Mouse (Mus musculus): ENCODE measurements around the gene Pnck. TPM values are rescaled to one million over a fixed set of nuclear protein-coding genes. Genes with fewer than 3 reads are reported as not detected.
A peak's percentile ranks its signal among the peaks of the same experiment; 100 is the strongest.

Gene Pnck
- polyA plus RNA-seq, 1 experiment from 2014 or later = 26.2 TPM

DNA sequence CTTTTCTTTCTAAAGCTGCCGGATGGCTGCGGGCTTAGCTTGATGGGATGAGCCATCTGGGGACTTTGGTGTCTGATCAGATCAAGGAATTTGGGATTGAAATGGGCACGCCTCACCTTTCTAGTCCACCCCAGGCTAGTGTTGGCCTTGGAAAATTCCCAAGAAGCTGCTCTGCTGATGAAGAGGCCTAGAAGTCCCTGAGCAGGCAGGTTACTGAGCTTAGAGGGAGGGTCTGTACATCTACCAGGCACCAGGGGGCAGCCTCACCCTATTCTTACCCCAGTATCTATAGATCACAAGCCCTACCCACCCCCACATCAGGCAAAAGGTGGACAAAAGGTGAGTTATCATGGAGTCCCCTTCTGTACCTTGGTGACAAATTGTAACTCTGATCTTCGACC is 12.1 kb upstream of the Pnck start:
- Histone ChIP-seq H3K4me1 (peaks cover 19% of the 10 kb centered on the region), H3K4me3 (no peak overlapping the region), H3K9me3 (no peaks in the 10 kb centered on the region), H3K27ac (replicated peaks) (no peak overlapping the region), H3K4me2 (replicated peaks) (no peak overlapping the region), H3K27me3 (no peaks in the 10 kb centered on the region), H3K9ac (replicated peaks) (no peak overlapping the region), H3K36me3 (0 out of 2 replicates have a peak, but pooled peaks cover 8% of the 10 kb centered on the region)
- WGBS = 55% methylated on average over 4 of the region's 4 CpGs
- ATAC-seq (ENCODE audit: low FRiP score, low read depth) = peak; percentile 63

DNA sequence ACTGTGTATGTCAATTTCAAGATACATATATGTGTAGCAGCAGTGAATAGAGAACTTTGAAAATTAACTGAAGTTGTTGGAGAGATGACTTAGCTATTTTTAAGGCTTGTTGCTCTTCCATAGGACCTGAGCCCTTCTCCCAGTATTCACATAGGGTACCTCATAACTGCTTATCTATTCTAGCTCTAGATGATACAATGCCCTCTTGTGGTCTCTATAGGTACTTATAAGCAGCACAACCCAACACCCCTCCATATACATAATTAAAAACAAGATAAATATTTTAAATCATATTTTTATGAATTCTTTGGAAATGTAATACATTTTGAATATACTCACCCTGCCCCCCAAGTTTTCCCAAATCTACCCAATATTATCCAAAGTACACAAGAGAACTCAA is 3.2 kb upstream of the Pnck start:
- Histone ChIP-seq H3K27ac (replicated peaks) (no peak overlapping the region), H3K4me2 (replicated peaks) (no peak overlapping the region), H3K9me3 (no peaks in the 10 kb centered on the region), H3K9ac (replicated peaks) (no peak overlapping the region), H3K4me1 (0 out of 2 replicates have a peak, but pooled peaks cover 5% of the 10 kb centered on the region), H3K27me3 (no peaks in the 10 kb centered on the region; the same call in 1 of the 2 replicates), H3K36me3 (no peaks in the 10 kb centered on the region), H3K4me3 (no peak overlapping the region)
- ATAC-seq (ENCODE audit: low FRiP score, low read depth) = no peak

DNA sequence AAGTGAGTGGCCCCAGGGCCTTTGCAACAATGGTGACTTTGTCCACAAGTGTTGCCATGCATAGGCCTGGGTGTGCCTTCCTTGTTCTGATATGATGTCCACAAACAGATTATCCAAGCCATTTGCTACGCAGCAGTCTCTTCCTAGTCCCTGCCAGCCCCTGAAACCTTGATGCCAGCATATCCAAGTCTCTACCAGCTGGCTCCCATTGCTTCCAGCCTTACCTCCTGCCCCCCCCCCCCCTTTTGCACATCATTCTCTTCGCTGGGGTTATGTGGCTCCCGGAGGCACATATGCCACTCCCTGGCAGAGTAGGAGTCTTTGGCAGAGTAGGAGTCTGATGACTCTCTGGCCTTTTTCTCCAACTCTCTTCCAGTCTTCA is 358 bp upstream of the Pnck start:
- no peaks in the 10 kb centered on the region for H3K36me3 ChIP-seq
- no peak for ATAC-seq (ENCODE audit: low FRiP score, low read depth)

DNA sequence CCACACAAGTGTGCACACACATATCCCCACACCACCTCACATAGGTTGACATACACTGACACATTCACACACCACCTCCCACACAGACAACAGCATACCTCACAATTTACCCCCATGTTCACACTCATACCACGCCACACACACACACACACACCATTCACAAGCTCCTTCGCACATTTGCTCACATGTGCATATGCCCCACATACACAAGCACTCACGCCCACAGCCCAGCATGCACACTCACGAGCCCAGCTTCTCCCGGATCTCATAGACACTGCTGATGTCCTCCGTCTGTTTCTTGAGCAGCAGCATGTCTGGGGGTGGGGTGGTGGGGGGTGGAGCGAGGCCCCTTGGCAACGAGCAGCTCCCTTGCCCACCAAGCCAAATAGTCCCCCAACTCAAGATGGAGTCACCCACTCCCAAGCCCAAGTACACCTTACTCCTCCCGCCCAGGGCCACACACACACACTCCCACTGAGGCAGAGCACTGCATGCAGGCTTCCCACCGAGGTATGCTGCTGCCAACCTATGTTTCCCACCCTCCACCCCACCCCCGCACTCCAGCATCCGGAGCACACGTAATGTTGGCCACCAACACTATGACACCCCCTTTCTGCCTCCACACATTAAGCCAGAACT is 862 bp downstream of the Pnck start:
- H3K4me3 ChIP-seq = peak overlapping the region; percentile 52
- peak overlapping the region; percentile 72 for H3K4me2 ChIP-seq (replicated peaks)
- ATAC-seq (ENCODE audit: low FRiP score, low read depth) = 0 out of 2 replicates have a peak, but pooled peaks have one; percentile 11
- H3K27me3 ChIP-seq = no peaks in the 10 kb centered on the region; the same call in 1 of the 2 replicates
- WGBS = 64% methylated on average over 13 of the region's 13 CpGs
- no peaks in the 10 kb centered on the region for H3K9me3 ChIP-seq
- peak overlapping the region; percentile 65 for H3K9ac ChIP-seq (replicated peaks)
- no peaks in the 10 kb centered on the region for H3K36me3 ChIP-seq
- H3K4me1 ChIP-seq = 0 out of 2 replicates have a peak, but pooled peaks cover 5% of the 10 kb centered on the region
- H3K27ac ChIP-seq (replicated peaks) = no peak overlapping the region

More for the DNA sequence above, 358 bp upstream of the Pnck start:
- H3K4me2 ChIP-seq (replicated peaks) = peak overlapping the region; percentile 72
- 0 out of 2 replicates have a peak, but pooled peaks cover 5% of the 10 kb centered on the region for H3K4me1 ChIP-seq
- peak overlapping the region; percentile 52 for H3K4me3 ChIP-seq
- peak overlapping the region; percentile 65 for H3K9ac ChIP-seq (replicated peaks)
- no peaks in the 10 kb centered on the region; the same call in 1 of the 2 replicates for H3K27me3 ChIP-seq
- WGBS = 86% methylated on average over 3 of the region's 3 CpGs
- H3K9me3 ChIP-seq = no peaks in the 10 kb centered on the region
- no peak overlapping the region for H3K27ac ChIP-seq (replicated peaks)

DNA sequence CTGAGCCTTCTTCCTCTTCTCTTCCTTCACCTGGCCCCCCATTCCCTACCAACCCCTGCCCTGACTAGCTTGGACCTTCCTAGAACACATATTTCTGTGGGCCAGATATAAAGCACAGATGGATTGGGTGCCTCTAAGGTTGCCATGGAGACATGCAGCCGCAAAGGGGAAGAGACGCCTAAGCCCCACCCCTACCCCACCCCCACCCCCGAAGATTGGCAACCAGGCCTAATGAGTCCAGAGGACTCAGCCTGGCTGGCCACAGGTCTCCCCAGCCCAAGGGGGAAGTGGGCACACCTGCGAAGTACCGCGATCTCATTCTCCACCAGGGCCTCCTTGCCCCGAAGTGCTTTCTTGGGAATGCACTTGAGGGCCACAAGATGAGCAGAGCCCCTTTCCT is 1.5 kb downstream of the Pnck start:
- Histone ChIP-seq H3K27ac (replicated peaks) (no peak overlapping the region), H3K36me3 (no peaks in the 10 kb centered on the region), H3K4me1 (0 out of 2 replicates have a peak, but pooled peaks cover 5% of the 10 kb centered on the region), H3K9ac (replicated peaks) (no peak overlapping the region), H3K4me3 (no peak overlapping the region), H3K4me2 (replicated peaks) (peak overlapping the region; percentile 0; the same call in 1 of the 2 replicates), H3K9me3 (no peaks in the 10 kb centered on the region), H3K27me3 (no peaks in the 10 kb centered on the region; the same call in 1 of the 2 replicates)
- 48% methylated on average over 7 of the region's 7 CpGs for WGBS
- no peak for ATAC-seq (ENCODE audit: low FRiP score, low read depth)

DNA sequence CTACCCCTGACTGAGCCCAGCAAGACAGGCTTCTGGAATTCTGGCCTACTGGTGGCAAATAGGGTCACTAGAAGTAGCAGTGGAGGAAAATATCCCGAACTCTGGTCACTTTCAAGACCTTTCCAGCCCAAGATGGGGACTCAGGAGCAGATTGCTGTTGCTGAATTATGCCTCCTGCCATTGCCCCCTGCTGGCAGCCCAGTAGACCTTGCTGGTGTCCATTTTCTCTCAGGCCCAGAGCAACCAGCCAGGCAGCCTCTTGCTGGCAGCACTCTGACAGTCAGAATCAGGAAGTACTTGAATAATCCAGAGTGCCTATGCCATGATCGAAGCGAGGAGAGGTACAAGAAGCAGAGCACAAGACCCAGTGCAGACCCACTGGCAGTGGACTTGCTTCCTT is 4.4 kb downstream of the Pnck start:
- H3K27ac ChIP-seq (replicated peaks) = no peak overlapping the region
- no peak overlapping the region for H3K4me3 ChIP-seq
- no peaks in the 10 kb centered on the region for H3K9me3 ChIP-seq
- no peak for ATAC-seq (ENCODE audit: low FRiP score, low read depth)
- no peak overlapping the region for H3K9ac ChIP-seq (replicated peaks)
- WGBS = 62% methylated on average over 3 of the region's 3 CpGs
- H3K4me1 ChIP-seq = 0 out of 2 replicates have a peak, but pooled peaks cover 5% of the 10 kb centered on the region
- H3K27me3 ChIP-seq = no peaks in the 10 kb centered on the region; the same call in 1 of the 2 replicates
- no peak overlapping the region for H3K4me2 ChIP-seq (replicated peaks)
- H3K36me3 ChIP-seq = no peaks in the 10 kb centered on the region

DNA sequence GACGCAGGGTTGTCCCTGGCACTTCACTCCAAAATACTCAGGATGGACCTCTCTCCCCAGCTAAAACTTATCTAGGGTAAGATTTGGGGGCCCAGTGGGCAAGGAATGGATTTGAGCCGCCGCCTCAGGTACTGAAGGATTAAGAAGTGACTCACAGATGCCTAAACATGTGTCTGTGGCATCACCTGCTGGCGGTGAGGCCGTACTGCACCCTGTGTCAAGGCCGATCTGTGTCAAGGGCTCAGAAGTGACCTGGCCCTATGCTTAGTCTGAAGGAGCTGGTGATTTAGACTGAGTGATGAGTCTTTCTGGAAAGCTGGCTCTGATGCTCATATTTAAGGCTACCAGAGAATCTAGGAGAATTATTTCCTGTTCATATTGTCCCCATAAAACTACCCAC is 5.7 kb downstream of the Pnck start:
- H3K9ac ChIP-seq (replicated peaks) = no peak overlapping the region
- H3K36me3 ChIP-seq = no peaks in the 10 kb centered on the region
- ATAC-seq (ENCODE audit: low FRiP score, low read depth) = peak; percentile 74
- H3K4me2 ChIP-seq (replicated peaks) = no peak overlapping the region
- H3K4me1 ChIP-seq = 0 out of 2 replicates have a peak, but pooled peaks cover under 1% of the 10 kb centered on the region
- H3K27ac ChIP-seq (replicated peaks) = no peak overlapping the region
- H3K27me3 ChIP-seq = no peaks in the 10 kb centered on the region; the same call in 1 of the 2 replicates
- WGBS = 17% methylated on average over 6 of the region's 6 CpGs
- no peaks in the 10 kb centered on the region for H3K9me3 ChIP-seq
- H3K4me3 ChIP-seq = no peak overlapping the region

DNA sequence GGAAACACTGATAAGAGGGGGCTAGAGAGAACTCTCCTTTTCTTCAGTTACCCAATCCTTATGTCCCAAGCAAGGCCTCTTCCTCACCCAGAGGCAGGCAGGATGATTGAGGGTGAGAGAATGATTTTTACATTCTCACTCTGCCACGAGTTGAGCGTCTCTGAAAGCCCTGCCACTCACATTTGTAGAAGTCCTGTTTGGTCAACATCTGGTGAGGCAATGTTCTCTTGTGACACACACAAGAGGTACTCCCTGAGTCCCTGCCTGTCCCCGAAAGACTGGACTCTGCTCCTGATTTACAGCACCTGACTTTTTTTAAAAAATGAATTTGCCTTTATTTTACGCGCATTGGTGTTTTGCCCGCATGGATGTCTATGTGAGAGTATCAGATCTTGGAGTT is 6.5 kb downstream of the Pnck start:
- Histone ChIP-seq H3K4me3 (no peak overlapping the region), H3K9me3 (no peaks in the 10 kb centered on the region), H3K4me1 (no peaks in the 10 kb centered on the region), H3K4me2 (replicated peaks) (no peak overlapping the region), H3K9ac (replicated peaks) (no peak overlapping the region), H3K36me3 (no peaks in the 10 kb centered on the region), H3K27me3 (no peaks in the 10 kb centered on the region), H3K27ac (replicated peaks) (no peak overlapping the region)
- WGBS = 85% methylated on average over 6 of the region's 6 CpGs
- no peak for ATAC-seq (ENCODE audit: low FRiP score, low read depth)

DNA sequence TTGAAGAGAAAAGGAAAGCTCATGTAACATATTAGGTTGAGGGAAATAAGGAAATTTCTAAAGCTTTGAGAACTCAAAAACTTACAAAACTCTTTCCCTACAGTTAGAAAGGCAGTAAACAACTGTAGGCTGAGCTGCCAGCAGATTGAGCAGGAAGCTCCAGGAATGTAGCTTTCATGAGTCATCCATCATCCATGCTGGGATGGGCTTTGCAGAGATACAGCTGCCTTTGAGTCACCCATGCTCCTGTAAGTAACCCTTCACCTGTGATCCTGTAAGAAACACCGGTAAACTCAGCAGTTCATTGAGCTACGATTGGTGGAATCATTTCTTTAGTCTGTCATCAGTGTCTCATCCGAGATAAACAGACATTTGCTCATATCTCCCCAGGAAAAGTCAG is 9.0 kb downstream of the Pnck start:
- no peak for ATAC-seq (ENCODE audit: low FRiP score, low read depth)
- H3K27me3 ChIP-seq = no peaks in the 10 kb centered on the region
- H3K36me3 ChIP-seq = no peaks in the 10 kb centered on the region
- H3K27ac ChIP-seq (replicated peaks) = no peak overlapping the region
- no peaks in the 10 kb centered on the region for H3K9me3 ChIP-seq
- H3K4me2 ChIP-seq (replicated peaks) = no peak overlapping the region
- WGBS = 81% methylated on average over 3 of the region's 3 CpGs
- H3K4me1 ChIP-seq = no peaks in the 10 kb centered on the region
- H3K9ac ChIP-seq (replicated peaks) = no peak overlapping the region
- H3K4me3 ChIP-seq = no peak overlapping the region

DNA sequence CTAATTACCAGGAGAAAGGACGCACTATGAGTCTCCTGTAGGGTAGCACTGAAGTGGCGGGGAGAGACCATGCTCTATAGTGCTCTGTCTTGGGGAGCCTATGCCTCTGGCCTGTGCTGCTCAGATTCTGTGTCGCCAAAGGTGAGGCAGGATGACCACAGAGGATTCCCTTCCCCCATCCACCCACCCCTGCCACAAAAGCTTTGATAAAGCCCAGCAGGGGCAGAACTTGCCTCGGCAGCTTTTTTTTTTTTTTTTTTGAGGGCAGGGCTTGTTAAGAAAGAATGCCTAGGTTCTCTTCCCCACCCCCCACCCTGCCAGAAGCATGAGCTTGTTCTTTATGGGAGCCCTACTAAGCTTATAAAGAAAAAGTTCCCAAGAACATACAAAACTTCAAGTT is 14.8 kb downstream of the Pnck start:
- Histone ChIP-seq H3K9ac (replicated peaks) (no peak overlapping the region), H3K4me2 (replicated peaks) (no peak overlapping the region), H3K27me3 (peaks cover 37% of the 10 kb centered on the region), H3K4me1 (no peaks in the 10 kb centered on the region), H3K36me3 (no peaks in the 10 kb centered on the region), H3K4me3 (no peak overlapping the region), H3K27ac (replicated peaks) (no peak overlapping the region), H3K9me3 (no peaks in the 10 kb centered on the region)
- ATAC-seq (ENCODE audit: low FRiP score, low read depth) = no peak
- 30% methylated on average over 4 of the region's 4 CpGs for WGBS

DNA sequence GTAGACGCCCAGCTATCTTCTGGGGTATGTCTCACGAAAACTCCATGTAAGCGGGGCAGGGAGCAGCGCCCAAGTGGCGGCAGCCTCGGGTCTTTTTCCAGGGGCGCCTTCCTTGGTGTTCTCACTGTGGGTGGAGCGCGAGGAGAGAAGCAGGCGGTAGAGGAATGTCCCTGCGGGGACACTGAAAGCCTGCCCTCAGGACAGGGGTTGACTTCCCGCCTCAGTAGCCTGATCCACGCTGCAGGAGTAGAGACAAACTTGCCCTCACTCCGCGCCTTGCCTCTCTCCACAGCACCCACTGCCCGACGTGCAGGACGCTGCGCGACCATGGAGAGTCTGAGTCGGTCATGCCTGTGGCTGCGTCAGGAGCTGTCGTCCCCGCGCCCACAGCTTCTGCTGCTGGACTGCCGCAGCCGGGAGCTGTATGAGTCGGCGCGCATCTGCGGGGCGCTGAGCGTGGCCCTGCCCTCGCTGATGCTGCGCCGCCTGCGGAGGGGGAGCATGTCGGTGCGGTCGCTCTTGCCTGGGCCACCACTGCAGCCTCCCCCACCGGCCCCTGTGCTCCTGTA is 19.9 kb downstream of the Pnck start:
- no peak for ATAC-seq (ENCODE audit: low FRiP score, low read depth)
- H3K4me2 ChIP-seq (replicated peaks) = peak overlapping the region; percentile 51
- peaks cover 88% of the 10 kb centered on the region for H3K27me3 ChIP-seq
- no peaks in the 10 kb centered on the region for H3K9me3 ChIP-seq
- H3K9ac ChIP-seq (replicated peaks) = no peak overlapping the region
- H3K4me1 ChIP-seq = peaks cover 8% of the 10 kb centered on the region; the same call in 1 of the 2 replicates
- no peaks in the 10 kb centered on the region for H3K36me3 ChIP-seq
- H3K4me3 ChIP-seq = peak overlapping the region; percentile 34
- no peak overlapping the region for H3K27ac ChIP-seq (replicated peaks)
- WGBS = 22% methylated on average over 41 of the region's 41 CpGs

DNA sequence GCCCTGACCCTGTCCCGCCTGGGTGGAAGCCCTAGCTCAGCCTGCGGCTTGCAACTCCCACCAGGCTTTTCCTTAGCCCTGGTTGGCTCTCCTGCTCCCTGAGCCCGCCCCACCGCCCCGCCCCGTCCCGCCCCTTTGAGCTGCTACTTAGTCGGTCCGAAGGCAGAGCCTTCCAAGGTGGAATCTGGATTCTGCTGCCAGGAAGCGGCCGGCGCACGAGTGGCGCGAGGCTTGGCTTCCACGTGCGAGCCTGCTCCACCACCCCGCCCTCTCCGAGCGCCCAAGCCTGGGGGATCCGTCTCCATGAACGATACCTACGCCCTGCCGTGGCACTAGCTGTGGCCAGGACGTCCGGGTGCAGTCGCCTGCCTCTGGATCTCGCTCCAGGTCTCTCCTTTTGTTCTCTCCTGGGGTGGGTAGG is 20.7 kb downstream of the Pnck start, which contains the start of gene Dusp9:
Dusp9 (plus strand) TSS at position 165 of the 421 bp plus-strand sequence.
- peaks cover 8% of the 10 kb centered on the region; the same call in 1 of the 2 replicates for H3K4me1 ChIP-seq
- no peak within 1 kb of the TSS for H3K27ac ChIP-seq (replicated peaks)
- H3K4me2 ChIP-seq (replicated peaks) = peak within 1 kb of the TSS; percentile 51
- H3K9ac ChIP-seq (replicated peaks) = no peak within 1 kb of the TSS
- H3K9me3 ChIP-seq = no peaks in the 10 kb centered on the region
- peaks cover 95% of the 10 kb centered on the region for H3K27me3 ChIP-seq
- 29% methylated on average over 28 of the region's 28 CpGs for WGBS
- H3K36me3 ChIP-seq = no peaks in the 10 kb centered on the region
- peak; percentile 82 for ATAC-seq (ENCODE audit: low FRiP score, low read depth)
- peak within 1 kb of the TSS; percentile 34 for H3K4me3 ChIP-seq

All from midbrain, embryonic 12.5 days (tissue).